Mouse (Mus musculus): ENCODE results near the gene Slc26a3. TPM values are rescaled to one million over a fixed set of nuclear protein-coding genes. Genes with fewer than 3 reads are reported as not detected.

Slc26a3 gene
- total and polyA plus RNA-seq, 3 experiments, result 0.07 TPM; not detected in 2

- peaks cover 2 to 29% of the 10 kb centered on the region in 2 experiments; a peak in 3 of 4 replicates for H3K36me3 ChIP-seq (ENCODE audit: control insufficient read depth in 1 of 2, insufficient read depth in 2 of 2, low read length in 2 of 2)
- TF ChIP-seq CHD1 (IDR thresholded peaks at IDR 0.05; ENCODE audit: low read depth, low read length) (no peak), ZNF384 (IDR thresholded peaks at IDR 0.05; ENCODE audit: low read depth, low read length) (no peak), NRF1 (IDR thresholded peaks at IDR 0.05; ENCODE audit: insufficient read depth, low read depth, low read length, poor library complexity, severe bottlenecking) (no peak), CTCF (IDR thresholded peaks at IDR 0.05 in 2 of 3, conservative IDR thresholded peaks at IDR 0.05 in 1 of 3; ENCODE audit: control insufficient read depth in 1 of 3, insufficient read depth in 1 of 3, low read depth in 2 of 3, low read length in 3 of 3, poor library complexity in 1 of 3, severe bottlenecking in 1 of 3) (no peak), MYC (IDR thresholded peaks at IDR 0.05; ENCODE audit: low read depth, low read length) (no peak), MXI1 (IDR thresholded peaks at IDR 0.05; ENCODE audit: low read depth, low read length) (no peak), USF1 (IDR thresholded peaks at IDR 0.05; ENCODE audit: low read depth, low read length) (no peak), SMC3 (IDR thresholded peaks at IDR 0.05; ENCODE audit: low read depth, low read length) (no peak), NELFE (IDR thresholded peaks at IDR 0.05; ENCODE audit: low read depth, low read length) (no peak), JUND (IDR thresholded peaks at IDR 0.05; ENCODE audit: low read depth, low read length) (no peak), UBTF (IDR thresholded peaks at IDR 0.05; ENCODE audit: borderline replicate concordance, insufficient read depth, low read depth, low read length) (no peak), MAX (IDR thresholded peaks at IDR 0.05; ENCODE audit: low read length) (no peak), ETS1 (IDR thresholded peaks at IDR 0.05; ENCODE audit: low read depth, low read length) (no peak), MEF2A (IDR thresholded peaks at IDR 0.05; ENCODE audit: extremely low read depth, insufficient replicate concordance, low read depth, low read length, poor library complexity, severe bottlenecking) (no peak), USF2 (IDR thresholded peaks at IDR 0.05; ENCODE audit: borderline replicate concordance in 1 of 2, insufficient read depth in 1 of 2, low read depth in 1 of 2, low read length in 2 of 2) (no peak)
- DNase-seq (ENCODE audit: low read depth, low spot score), result no peak
These were observed 95.8 kb downstream of the Slc26a3 start for GRCm38 (mm10) chr12:31486431-31486830.

GRCm38 (mm10) chr12:31498936-31499313 is 108.3 kb downstream of the Slc26a3 start:
- no peak for DNase-seq (ENCODE audit: low read depth, low spot score)
- H3K4me3 ChIP-seq (ENCODE audit: control insufficient read depth in 1 of 2, insufficient read depth in 1 of 2, low read depth in 2 of 2, low read length in 2 of 2), result peak overlapping the region; percentile 75 to 80
- H3K9ac ChIP-seq (ENCODE audit: control insufficient read depth, low read depth, low read length, poor library complexity, severe bottlenecking), result peak overlapping the region; percentile 90
- no peaks in the 10 kb centered on the region for H3K27me3 ChIP-seq (ENCODE audit: control insufficient read depth in 1 of 2, insufficient read depth in 2 of 2, low read length in 2 of 2)
- H3K27ac ChIP-seq (ENCODE audit: control insufficient read depth, low read depth, low read length), result no peak overlapping the region; the same call in none of the 2 replicates
- H3K79me2 ChIP-seq (ENCODE audit: control insufficient read depth, insufficient read depth, low read length, poor library complexity), result peaks cover 29% of the 10 kb centered on the region
- peaks cover 5 to 11% of the 10 kb centered on the region in 2 experiments for H3K4me1 ChIP-seq (ENCODE audit: control insufficient read depth in 1 of 2, insufficient read depth in 2 of 2, low read length in 2 of 2)
- H3K9me3 ChIP-seq (replicated peaks; ENCODE audit: insufficient read depth, low read length), result no peaks in the 10 kb centered on the region
- H3K36me3 ChIP-seq (ENCODE audit: control insufficient read depth in 1 of 2, insufficient read depth in 2 of 2, low read length in 2 of 2), result peaks cover 5 to 15% of the 10 kb centered on the region in 2 experiments; a peak in 3 of 4 replicates
- TF ChIP-seq POLR2A (IDR thresholded peaks at IDR 0.05; ENCODE audit: control insufficient read depth in 1 of 2, insufficient read depth in 1 of 2, low read depth in 1 of 2, low read length in 2 of 2, poor library complexity in 1 of 2), result no peak
- no peak for TF ChIP-seq E2F4 (IDR thresholded peaks at IDR 0.05; ENCODE audit: borderline replicate concordance, low read depth, low read length)
- no peak for TF ChIP-seq MAX (IDR thresholded peaks at IDR 0.05; ENCODE audit: low read length)
- TF ChIP-seq USF2 (IDR thresholded peaks at IDR 0.05; ENCODE audit: borderline replicate concordance in 1 of 2, insufficient read depth in 1 of 2, low read depth in 1 of 2, low read length in 2 of 2), result no peak
- no peak for TF ChIP-seq GATA1 (IDR thresholded peaks at IDR 0.05; ENCODE audit: low read depth, low read length)
- no peak for TF ChIP-seq RAD21 (IDR thresholded peaks at IDR 0.05; ENCODE audit: low read depth, low read length)
- no peak for TF ChIP-seq MAZ (IDR thresholded peaks at IDR 0.05; ENCODE audit: low read depth, low read length)
- TF ChIP-seq POLR2AphosphoS2 (IDR thresholded peaks at IDR 0.05; ENCODE audit: low read length), result no peak
- no peak for TF ChIP-seq ZNF384 (IDR thresholded peaks at IDR 0.05; ENCODE audit: low read depth, low read length)
- no peak for TF ChIP-seq JUND (IDR thresholded peaks at IDR 0.05; ENCODE audit: low read depth, low read length)
- no peak for TF ChIP-seq GABPA (IDR thresholded peaks at IDR 0.05; ENCODE audit: low read depth, low read length)
- TF ChIP-seq TAL1 (IDR thresholded peaks at IDR 0.05; ENCODE audit: low read length), result no peak
- TF ChIP-seq MYB (IDR thresholded peaks at IDR 0.05; ENCODE audit: low read depth, low read length), result no peak

More at GRCm38 (mm10) chr12:31486431-31486830, 95.8 kb downstream of the Slc26a3 start:
- no peaks in the 10 kb centered on the region for H3K9me3 ChIP-seq (replicated peaks; ENCODE audit: insufficient read depth, low read length)
- H3K27ac ChIP-seq (ENCODE audit: control insufficient read depth, low read depth, low read length), result no peak overlapping the region
- no peak overlapping the region for H3K4me3 ChIP-seq (ENCODE audit: control insufficient read depth in 1 of 2, insufficient read depth in 1 of 2, low read depth in 2 of 2, low read length in 2 of 2)
- no peaks in the 10 kb centered on the region; the same call in 1 of the 2 replicates for H3K79me2 ChIP-seq (ENCODE audit: control insufficient read depth, insufficient read depth, low read length, poor library complexity)
- H3K27me3 ChIP-seq (ENCODE audit: control insufficient read depth in 1 of 2, insufficient read depth in 2 of 2, low read length in 2 of 2), result no peaks in the 10 kb centered on the region
- H3K9ac ChIP-seq (ENCODE audit: control insufficient read depth, low read depth, low read length, poor library complexity, severe bottlenecking), result no peak overlapping the region
- H3K4me1 ChIP-seq (ENCODE audit: control insufficient read depth in 1 of 2, insufficient read depth in 2 of 2, low read length in 2 of 2), result no peaks in the 10 kb centered on the region
